Mouse (Mus musculus) ES-E14 (cell line): ENCODE results near the gene Irf4.

Experiments used
- CHD2 ChIP-seq: IDR thresholded peaks from 2 replicates; pipeline ENCODE4 v1.6.1; 2014; ENCODE audit warnings: mild to moderate bottlenecking, low read depth, low read length, inconsistent platforms
- HCFC1 ChIP-seq: IDR thresholded peaks from 2 replicates; pipeline ENCODE4 v1.6.1; 2012; ENCODE audit warnings: low read length, inconsistent platforms, borderline replicate concordance; ENCODE audit not compliant: insufficient read depth
- MAFK ChIP-seq: IDR thresholded peaks from 2 replicates; pipeline ENCODE4 v1.6.1; 2014; ENCODE audit warnings: mild to moderate bottlenecking, low read depth, low read length, inconsistent platforms; ENCODE audit not compliant: insufficient read depth
- ZC3H11A ChIP-seq: IDR thresholded peaks from 2 replicates; pipeline ENCODE4 v1.6.1; 2012; ENCODE audit warnings: low read depth, mild to moderate bottlenecking, inconsistent platforms, low read length, borderline replicate concordance
- ZNF384 ChIP-seq: IDR thresholded peaks from 2 replicates; pipeline ENCODE4 v1.6.1; 2012; ENCODE audit warnings: low read depth, low read length, inconsistent platforms

GRCm38 (mm10) chr13:30702695-30703094, 46.3 kb upstream of the Irf4 start:
- no peak for TF ChIP-seq HCFC1
- no peak for TF ChIP-seq CHD2
- TF ChIP-seq MAFK, result no peak
- no peak for TF ChIP-seq ZNF384
- no peak for TF ChIP-seq ZC3H11A
